Mouse (Mus musculus): Measurements from ENCODE around the gene Msi2.

GRCm38 (mm10) chr11:88523921-88524320 lies 194.4 kb downstream of the Msi2 start:
- TF ChIP-seq CTCF (IDR thresholded peaks at IDR 0.05; ENCODE audit: low read depth, low read length) (no peak), GATA2 (IDR thresholded peaks at IDR 0.05; ENCODE audit: borderline replicate concordance, low read depth, low read length) (no peak)
